Comparison of ENCODE assay signal across 10 mouse cellular contexts in genomic region chr14:62333909-62334687, GRCm38 (mm10). TPM values are rescaled to one million over a fixed set of nuclear protein-coding genes. Genes with fewer than 3 reads are reported as not detected.
A peak's percentile ranks its signal among the peaks of the same experiment; 100 is the strongest.
DNase-seq lines count a peak whose midpoint lies in the region; ATAC-seq and TF ChIP-seq lines count a peak whose summit lies in the region.
"Had no signal": no experiment of that assay in that cellular context is flagged by ENCODE, and none has a peak within 500 bp of the region (broad histone marks: within the 10 kb centered on the region; RNA-seq: fewer than 3 reads in every experiment).

No protein-coding gene starts in this region.

- peak; percentile 40 for TF ChIP-seq CTCF in lung, postnatal 0 days (IDR thresholded peaks at IDR 0.05)
- TF ChIP-seq CTCF in stomach, postnatal 0 days (IDR thresholded peaks at IDR 0.05; ENCODE audit: low read depth) = peak; percentile 58
- no peak for TF ChIP-seq CTCF in lung, adult 2 months (IDR thresholded peaks at IDR 0.05; ENCODE audit: insufficient read depth, low read length)

- ATAC-seq in lung, postnatal 0 days = no peak
- no peak for ATAC-seq in stomach, postnatal 0 days (ENCODE audit: low FRiP score, low TSS enrichment)

- H3K9me3 ChIP-seq in lung, postnatal 0 days (ENCODE audit: low read length) = no peaks in the 10 kb centered on the region
- no peaks in the 10 kb centered on the region for H3K9me3 ChIP-seq in stomach, postnatal 0 days (ENCODE audit: control insufficient read depth, low read length)

- no peak overlapping the region for H3K4me2 ChIP-seq in lung, postnatal 0 days (replicated peaks; ENCODE audit: low read depth, low read length)
- no peak overlapping the region for H3K4me2 ChIP-seq in stomach, postnatal 0 days (replicated peaks; ENCODE audit: low read depth)

- H3K36me3 ChIP-seq in lung, postnatal 0 days (ENCODE audit: insufficient read depth, low read length) = no peaks in the 10 kb centered on the region
- H3K36me3 ChIP-seq in stomach, postnatal 0 days (ENCODE audit: control insufficient read depth, insufficient read depth, low read length) = no peaks in the 10 kb centered on the region

- H3K9ac ChIP-seq in lung, postnatal 0 days (replicated peaks; ENCODE audit: low read depth) = no peak overlapping the region
- no peak overlapping the region for H3K9ac ChIP-seq in stomach, postnatal 0 days (ENCODE audit: low read length)

- WGBS in lung, postnatal 0 days = 81% methylated on average over 9 of the region's 9 CpGs
- 75% methylated on average over 9 of the region's 9 CpGs for whole genome bisulfite sequencing in stomach, postnatal 0 days
- WGBS in lung, adult 2 months = 78% methylated on average over 9 of the region's 9 CpGs

- no peak for TF ChIP-seq POLR2A in lung, adult 2 months (IDR thresholded peaks at IDR 0.05; ENCODE audit: borderline replicate concordance, extremely low read depth, low read depth, low read length)

- H3K4me3 ChIP-seq in lung, postnatal 0 days (ENCODE audit: low read depth, low read length) = no peak overlapping the region
- no peak overlapping the region for H3K4me3 ChIP-seq in stomach, postnatal 0 days (ENCODE audit: low read depth, low read length)
- H3K4me3 ChIP-seq in lung, adult 2 months (replicated peaks; ENCODE audit: extremely low read depth, low read depth, low read length) = no peak overlapping the region

- no peaks in the 10 kb centered on the region for H3K27me3 ChIP-seq in lung, postnatal 0 days (replicated peaks; ENCODE audit: insufficient read depth, low read length)
- H3K27me3 ChIP-seq in stomach, postnatal 0 days (ENCODE audit: control insufficient read depth, insufficient read depth, low read length) = no peaks in the 10 kb centered on the region

- no peak for TF ChIP-seq EP300 in lung, postnatal 0 days (IDR thresholded peaks at IDR 0.05)
- TF ChIP-seq EP300 in stomach, postnatal 0 days (optimal IDR thresholded peaks at IDR 0.05) = no peak

- no peaks in the 10 kb centered on the region; the same call in 1 of the 2 replicates for H3K4me1 ChIP-seq in lung, postnatal 0 days (ENCODE audit: insufficient read depth, low read depth, low read length)
- peaks cover 4% of the 10 kb centered on the region; the same call in 1 of the 2 replicates for H3K4me1 ChIP-seq in stomach, postnatal 0 days (replicated peaks; ENCODE audit: control insufficient read depth, insufficient read depth)
- H3K4me1 ChIP-seq in lung, adult 2 months (ENCODE audit: control insufficient read depth, insufficient read depth, low read length) = no peaks in the 10 kb centered on the region

- H3K27ac ChIP-seq in lung, postnatal 0 days (ENCODE audit: low read length) = no peak overlapping the region
- H3K27ac ChIP-seq in stomach, postnatal 0 days (replicated peaks) = no peak overlapping the region

- peak; percentile 85 for DNase-seq in heart, adult 11 months
- DNase-seq in heart, postnatal 4 days = no peak
- no peak for DNase-seq in lung, postnatal 0 days (ENCODE audit: low spot score)
- DNase-seq in lung, postnatal 4 days = no peak
- peak; percentile 74 for DNase-seq in R1 (ENCODE audit: low read depth, low spot score)
- no peak for DNase-seq in stomach, postnatal 0 days (ENCODE audit: low spot score)
- DNase-seq in lung, adult 2 months = no peak
- DNase-seq in kidney, adult 9 months = no peak
- DNase-seq: heart, adult 18-20 months; kidney, adult 2 months had no signal

RNA-seq across cellular contexts. Expression of gene Dleu7, which starts 41.3 kb away (rescaled TPM):
- under 1 TPM; 0.18 to 0.21 TPM for total RNA-seq in heart, postnatal 4 days (2021)
- 0.27 and 0.38 TPM in 2 replicates for polyA plus RNA-seq in lung, postnatal 0 days (2015; fragmentation: Nextera tagmentation; extraction: Ambion mirVana)
- polyA plus RNA-seq in stomach, postnatal 0 days (2015; fragmentation: Nextera tagmentation; extraction: Ambion mirVana) = 0.18 TPM in 2 replicates
- not detected in 2 replicates for polyA plus RNA-seq in lung, adult 2 months (2012; rRNA removed)
- total RNA-seq: heart, adult 18-20 months had no signal

RNA-seq across cellular contexts. Expression of gene Rnaseh2b, which starts 41.7 kb away (rescaled TPM):
- total RNA-seq in heart, postnatal 4 days (2021) = 10 to 100 TPM; 34.9 to 35.5 TPM
- polyA plus RNA-seq in lung, postnatal 0 days (2015; fragmentation: Nextera tagmentation; extraction: Ambion mirVana) = 27.5 and 27.8 TPM in 2 replicates
- 36.7 and 38.6 TPM in 2 replicates for polyA plus RNA-seq in stomach, postnatal 0 days (2015; fragmentation: Nextera tagmentation; extraction: Ambion mirVana)
- 2.0 and 2.6 TPM in 2 replicates for polyA plus RNA-seq in lung, adult 2 months (2012; rRNA removed)

Comparison
In these comparisons a context has a peak if more than half of its experiments do, and no peak if none do; other contexts are left out.
1. DNase-seq: peak in heart, adult 11 months (single experiment) and R1 (single experiment); none in heart, postnatal 4 days (single experiment), lung, postnatal 0 days (single experiment), lung, postnatal 4 days (0 of 2), stomach, postnatal 0 days (single experiment), lung, adult 2 months (single experiment) and kidney, adult 9 months (single experiment).